Mouse (Mus musculus): Measurements from ENCODE around the gene Ewsr1.

GRCm38 (mm10) chr11:5098035-5098735, 881 bp downstream of the Ewsr1 start:
- TF ChIP-seq CTCF (IDR thresholded peaks at IDR 0.05) (no peak), POLR2A (IDR thresholded peaks at IDR 0.05; ENCODE audit: insufficient read depth, low read depth, low read length) (no peak), EP300 (IDR thresholded peaks at IDR 0.05; ENCODE audit: insufficient read depth, low read depth, low read length) (no peak)

Measured in heart, adult 2 months (tissue).